ENCODE assay signal across 17 mouse cellular contexts in the genomic region with DNA sequence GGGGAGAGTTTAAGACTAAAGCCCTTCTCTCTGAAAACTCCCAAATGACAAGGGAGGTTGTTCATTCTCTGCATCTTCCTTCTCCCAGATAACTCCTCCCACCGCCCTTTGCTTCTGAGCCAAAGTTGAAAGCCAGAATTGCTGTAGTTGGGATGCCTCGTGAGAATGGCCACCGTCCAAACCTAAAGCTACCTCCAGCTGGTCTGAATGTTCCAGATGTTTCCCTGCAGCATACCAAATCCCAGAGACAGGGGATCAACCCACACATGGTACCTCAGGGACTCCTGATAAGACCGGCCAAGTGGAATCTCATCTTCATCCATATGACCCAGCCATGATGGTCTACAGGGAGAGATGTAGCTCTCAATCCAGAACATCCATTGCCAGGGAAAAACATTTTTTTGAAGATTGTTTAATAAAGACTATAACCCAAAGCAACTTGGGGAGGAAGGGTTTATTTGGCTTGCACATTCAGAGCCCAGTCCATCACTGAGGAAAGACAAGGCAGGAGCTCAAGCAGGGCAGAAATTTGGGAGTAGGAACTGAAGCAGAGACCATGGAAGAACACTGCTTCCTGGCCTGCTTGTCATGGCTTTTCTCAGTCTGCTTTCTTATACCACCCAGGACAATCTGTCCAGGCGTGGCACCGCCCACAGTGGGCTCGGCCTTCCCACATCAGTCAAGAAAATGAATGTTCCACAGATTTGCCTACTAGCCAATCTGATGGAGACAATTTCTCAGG.
DNase-seq lines count a peak whose midpoint lies in the region; ATAC-seq lines count a peak whose summit lies in the region.
"Had no signal": no experiment of that assay in that cellular context is flagged by ENCODE, and none has a peak within 500 bp of the region (broad histone marks: within the 10 kb centered on the region; RNA-seq: fewer than 3 reads in every experiment).

No protein-coding gene starts in this region.

- no peak overlapping the region for H3K27ac ChIP-seq in kidney, embryonic 16.5 days (ENCODE audit: low read length)
- H3K27ac ChIP-seq: embryonic facial prominence, embryonic 12.5 days had no signal

- no peak for ATAC-seq in kidney, embryonic 16.5 days (ENCODE audit: low FRiP score, low TSS enrichment)
- no peak for ATAC-seq in activated CD4-positive, CD25-positive, alpha-beta regulatory T cell, adult 4 months
- ATAC-seq: forebrain, embryonic 16.5 days; Patski had no signal

- no peak overlapping the region for H3K9ac ChIP-seq in kidney, embryonic 16.5 days (replicated peaks; ENCODE audit: low read length)
- H3K9ac ChIP-seq: embryonic facial prominence, embryonic 12.5 days had no signal

- no peak overlapping the region for H3K4me3 ChIP-seq in kidney, embryonic 16.5 days (ENCODE audit: low read length)
- H3K4me3 ChIP-seq: embryonic facial prominence, embryonic 12.5 days had no signal

- no peaks in the 10 kb centered on the region for H3K4me1 ChIP-seq in kidney, embryonic 16.5 days (ENCODE audit: insufficient read depth, low read length)
- H3K4me1 ChIP-seq: embryonic facial prominence, embryonic 12.5 days had no signal

- WGBS in kidney, embryonic 16.5 days = 75% methylated on average over 7 of the region's 7 CpGs

- H3K36me3 ChIP-seq in kidney, embryonic 16.5 days (ENCODE audit: insufficient read depth, low read length) = no peaks in the 10 kb centered on the region
- H3K36me3 ChIP-seq: embryonic facial prominence, embryonic 12.5 days had no signal

- no peak overlapping the region for H3K4me2 ChIP-seq in kidney, embryonic 16.5 days (replicated peaks; ENCODE audit: low read depth, low read length)
- H3K4me2 ChIP-seq: embryonic facial prominence, embryonic 12.5 days had no signal

- H3K27me3 ChIP-seq in kidney, embryonic 16.5 days (ENCODE audit: insufficient read depth, low read length) = no peaks in the 10 kb centered on the region
- H3K27me3 ChIP-seq: CH12.LX; embryonic facial prominence, embryonic 12.5 days; Patski had no signal

- H3K9me3 ChIP-seq in kidney, embryonic 16.5 days (ENCODE audit: low read length) = no peaks in the 10 kb centered on the region
- H3K9me3 ChIP-seq: embryonic facial prominence, embryonic 12.5 days had no signal

- intact Hi-C loops in heart, postnatal 36 days (cut with DNase I) = no loop called here

- peak; percentile 39 to 52 for DNase-seq in kidney, postnatal 4 days
- DNase-seq in NIH3T3 (ENCODE audit: low read depth) = peak; percentile 62
- DNase-seq in gastrocnemius, postnatal 25 days = peak; percentile 35
- DNase-seq in heart, postnatal 36 days = peak; percentile 26 to 45
- no peak for DNase-seq in ovary, postnatal 36 days (ENCODE audit: low spot score)
- DNase-seq in spleen, adult 12 weeks (ENCODE audit: low spot score) = no peak
- DNase-seq: adrenal gland, adult 2 months; cerebellum, postnatal 25 days; kidney, postnatal 14 days; right cerebral cortex, adult 18-20 months; thymus, postnatal 4 days had no signal

Comparison
In these comparisons a context has a peak if more than half of its experiments do, and no peak if none do; other contexts are left out.
1. DNase-seq: peak in kidney, postnatal 4 days (2 of 2), NIH3T3 (single experiment), gastrocnemius, postnatal 25 days (single experiment) and heart, postnatal 36 days (2 of 2); none in ovary, postnatal 36 days (single experiment) and spleen, adult 12 weeks (single experiment).